Mouse (Mus musculus): ENCODE measurements around the gene Art2b. TPM values are rescaled to one million over a fixed set of nuclear protein-coding genes. Genes with fewer than 3 reads are reported as not detected.
"Not testable (repeated sequence)": the region's sequence is repeated elsewhere in the genome, so short reads cannot be mapped to it uniquely, and the experiment has no call there.

The Art2b gene
- polyA plus RNA-seq, 1 experiment from 2014 or later: 0.07 TPM

DNA sequence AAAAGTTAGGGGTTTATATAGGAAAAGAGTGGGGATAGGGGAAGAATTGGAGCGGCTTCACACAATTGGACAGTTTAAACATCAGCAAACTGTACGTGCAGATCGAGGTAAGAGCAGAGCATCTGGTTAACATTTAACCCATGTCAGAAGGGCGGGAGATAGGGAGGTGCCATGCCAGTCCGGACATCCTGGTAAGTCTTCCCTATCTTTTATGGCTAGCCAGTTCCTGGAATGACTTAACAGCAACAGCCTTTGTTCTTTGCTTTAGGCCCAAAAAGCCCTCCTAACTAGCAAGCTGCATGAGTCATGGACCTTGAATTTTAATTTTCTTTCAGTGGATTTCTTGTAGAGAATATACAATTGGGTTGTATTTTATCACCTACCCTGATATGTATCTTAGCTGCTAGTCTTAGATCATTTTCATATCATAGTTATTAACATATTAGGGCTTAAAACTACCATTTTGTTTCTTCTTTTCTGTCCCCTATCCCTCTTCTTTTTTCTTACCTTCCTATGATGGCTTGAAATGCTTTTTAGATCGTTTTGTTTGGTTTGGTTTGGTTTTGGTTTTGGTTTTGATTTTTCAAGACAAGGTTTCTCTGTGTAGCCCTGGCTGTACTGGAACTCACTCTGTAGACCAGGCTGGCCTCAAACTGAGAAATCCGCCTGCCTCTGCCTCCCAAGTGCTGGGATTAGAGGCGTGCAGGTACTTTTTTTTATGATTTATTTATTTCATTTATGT is 27.6 kb upstream of the Art2b start:
- not testable (repeated sequence) for H3K27me3 ChIP-seq (replicated peaks); H3K9ac ChIP-seq; ATAC-seq; H3K4me3 ChIP-seq; H3K27ac ChIP-seq; H3K4me1 ChIP-seq; H3K36me3 ChIP-seq; H3K4me2 ChIP-seq; H3K9me3 ChIP-seq (replicated peaks)
- WGBS (ENCODE audit: insufficient replicate concordance): 68% methylated on average over 8 of the region's 8 CpGs

GRCm38 (mm10) chr7:101607845-101608244 is 22.4 kb upstream of the Art2b start:
- H3K36me3 ChIP-seq: no peaks in the 10 kb centered on the region
- H3K4me3 ChIP-seq: no peak overlapping the region
- no peak overlapping the region for H3K4me2 ChIP-seq
- no peaks in the 10 kb centered on the region for H3K9me3 ChIP-seq (replicated peaks)
- no peak overlapping the region for H3K27ac ChIP-seq
- H3K27me3 ChIP-seq (replicated peaks): no peaks in the 10 kb centered on the region
- no peak for ATAC-seq
- WGBS (ENCODE audit: insufficient replicate concordance): 47% methylated on average over 6 of the region's 6 CpGs
- no peak overlapping the region for H3K9ac ChIP-seq
- no peaks in the 10 kb centered on the region for H3K4me1 ChIP-seq

GRCm38 (mm10) chr7:101600406-101600805 is 15.0 kb upstream of the Art2b start:
- H3K4me2 ChIP-seq: no peak overlapping the region
- H3K36me3 ChIP-seq: no peaks in the 10 kb centered on the region
- H3K27me3 ChIP-seq (replicated peaks): no peaks in the 10 kb centered on the region
- no peak overlapping the region for H3K4me3 ChIP-seq
- no peak overlapping the region for H3K9ac ChIP-seq
- WGBS (ENCODE audit: insufficient replicate concordance): 61% methylated on average over 1 of the region's 1 CpGs
- H3K9me3 ChIP-seq (replicated peaks): no peaks in the 10 kb centered on the region
- no peak for ATAC-seq
- no peak overlapping the region for H3K27ac ChIP-seq
- no peaks in the 10 kb centered on the region for H3K4me1 ChIP-seq

DNA sequence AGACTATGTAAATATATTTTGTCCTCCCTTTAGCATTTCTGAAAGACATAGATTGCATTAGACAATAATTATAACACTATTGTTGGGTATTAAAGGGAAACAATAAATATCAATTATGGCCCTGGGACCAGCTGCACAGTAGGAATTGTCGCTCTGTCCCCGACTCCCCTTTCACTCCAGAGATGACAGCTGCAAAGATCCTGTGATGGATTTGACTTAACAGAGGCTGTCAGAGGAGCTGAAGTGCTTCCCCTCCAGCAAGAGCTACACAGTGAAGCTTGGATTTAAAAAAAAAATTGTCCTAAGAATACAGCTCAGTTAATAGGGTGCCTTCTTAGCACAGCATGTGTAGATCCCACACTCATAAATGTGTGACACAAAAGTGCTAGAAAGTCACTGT is 13.1 kb upstream of the Art2b start:
- Histone ChIP-seq H3K4me2 (no peak overlapping the region), H3K36me3 (no peaks in the 10 kb centered on the region), H3K27me3 (replicated peaks) (no peaks in the 10 kb centered on the region), H3K9me3 (replicated peaks) (no peaks in the 10 kb centered on the region), H3K4me3 (no peak overlapping the region), H3K27ac (no peak overlapping the region), H3K4me1 (no peaks in the 10 kb centered on the region), H3K9ac (no peak overlapping the region)
- 65% methylated on average over 2 of the region's 2 CpGs for WGBS (ENCODE audit: insufficient replicate concordance)
- no peak for ATAC-seq

GRCm38 (mm10) chr7:101594969-101595368 is 9.6 kb upstream of the Art2b start:
- Histone ChIP-seq H3K4me2 (no peak overlapping the region), H3K27ac (no peak overlapping the region), H3K9ac (no peak overlapping the region), H3K9me3 (replicated peaks) (no peaks in the 10 kb centered on the region), H3K4me3 (no peak overlapping the region), H3K36me3 (no peaks in the 10 kb centered on the region), H3K4me1 (no peaks in the 10 kb centered on the region), H3K27me3 (replicated peaks) (no peaks in the 10 kb centered on the region)
- WGBS (ENCODE audit: insufficient replicate concordance): 63% methylated on average over 2 of the region's 2 CpGs
- ATAC-seq: no peak

- not testable (repeated sequence) for H3K27me3 ChIP-seq (replicated peaks); H3K4me3 ChIP-seq; H3K9ac ChIP-seq; H3K9me3 ChIP-seq (replicated peaks); H3K36me3 ChIP-seq; ATAC-seq; H3K27ac ChIP-seq; H3K4me1 ChIP-seq; H3K4me2 ChIP-seq
- 39% methylated on average over 6 of the region's 6 CpGs for WGBS (ENCODE audit: insufficient replicate concordance)
Observed at GRCm38 (mm10) chr7:101584271-101584670, 1.1 kb downstream of the Art2b start.

- Histone ChIP-seq H3K4me2 (no peak overlapping the region), H3K4me1 (no peaks in the 10 kb centered on the region), H3K27ac (no peak overlapping the region), H3K27me3 (replicated peaks) (no peaks in the 10 kb centered on the region), H3K36me3 (no peaks in the 10 kb centered on the region), H3K9me3 (replicated peaks) (no peaks in the 10 kb centered on the region), H3K4me3 (no peak overlapping the region), H3K9ac (no peak overlapping the region)
- 69% methylated on average over 7 of the region's 7 CpGs for WGBS (ENCODE audit: insufficient replicate concordance)
- ATAC-seq: no peak
Observed at GRCm38 (mm10) chr7:101582012-101582411, 3.4 kb downstream of the Art2b start.

DNA sequence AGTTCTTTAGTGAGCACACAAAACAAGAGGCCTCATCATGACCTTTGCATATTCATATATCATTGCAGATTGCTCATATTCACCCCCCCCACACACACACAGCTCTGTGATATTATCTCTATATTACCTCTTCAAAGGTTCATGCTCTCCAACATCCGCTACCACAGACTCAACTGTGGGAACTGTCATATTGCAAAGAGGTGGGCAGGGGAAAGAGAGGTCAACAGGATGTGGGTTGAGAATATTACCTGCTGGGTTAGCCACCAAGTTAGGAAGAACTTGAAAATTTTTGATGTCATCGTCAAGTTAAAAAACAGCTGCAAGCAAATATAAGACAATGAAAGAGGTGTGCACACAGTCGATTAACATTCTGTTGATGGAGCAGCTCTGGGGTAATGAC is 4.5 kb downstream of the Art2b start:
- H3K36me3 ChIP-seq; H3K9me3 ChIP-seq (replicated peaks); ATAC-seq; H3K4me3 ChIP-seq; H3K4me1 ChIP-seq; H3K27me3 ChIP-seq (replicated peaks); H3K4me2 ChIP-seq; H3K9ac ChIP-seq; H3K27ac ChIP-seq: not testable (repeated sequence)
- 72% methylated on average over 3 of the region's 3 CpGs for WGBS (ENCODE audit: insufficient replicate concordance)

- Histone ChIP-seq H3K4me2 (no peak overlapping the region), H3K4me3 (no peak overlapping the region), H3K27me3 (replicated peaks) (no peaks in the 10 kb centered on the region), H3K9ac (no peak overlapping the region), H3K9me3 (replicated peaks) (no peaks in the 10 kb centered on the region), H3K27ac (no peak overlapping the region), H3K36me3 (no peaks in the 10 kb centered on the region), H3K4me1 (no peaks in the 10 kb centered on the region)
- ATAC-seq: no peak
- 41% methylated on average over 3 of the region's 3 CpGs for WGBS (ENCODE audit: insufficient replicate concordance)
Observed at GRCm38 (mm10) chr7:101574413-101574812, 11.0 kb downstream of the Art2b start.

- not testable (repeated sequence) for H3K27me3 ChIP-seq (replicated peaks); H3K36me3 ChIP-seq; H3K4me2 ChIP-seq; H3K4me3 ChIP-seq; H3K4me1 ChIP-seq; H3K27ac ChIP-seq; H3K9ac ChIP-seq; ATAC-seq; H3K9me3 ChIP-seq (replicated peaks)
- WGBS (ENCODE audit: insufficient replicate concordance): 76% methylated on average over 12 of the region's 12 CpGs
Observed at GRCm38 (mm10) chr7:101573636-101574035, 11.8 kb downstream of the Art2b start.

- Histone ChIP-seq H3K4me3 (no peak overlapping the region), H3K27ac (no peak overlapping the region), H3K4me1 (no peaks in the 10 kb centered on the region), H3K27me3 (replicated peaks) (no peaks in the 10 kb centered on the region), H3K9me3 (replicated peaks) (no peaks in the 10 kb centered on the region), H3K4me2 (no peak overlapping the region), H3K36me3 (no peaks in the 10 kb centered on the region), H3K9ac (no peak overlapping the region)
- ATAC-seq: no peak
- 80% methylated on average over 2 of the region's 2 CpGs for WGBS (ENCODE audit: insufficient replicate concordance)
Observed at GRCm38 (mm10) chr7:101564086-101564485, 21.3 kb downstream of the Art2b start.

GRCm38 (mm10) chr7:101559393-101559792 is 26.0 kb downstream of the Art2b start:
- H3K9ac ChIP-seq; H3K4me1 ChIP-seq; H3K4me3 ChIP-seq; H3K36me3 ChIP-seq; ATAC-seq; H3K27ac ChIP-seq; H3K27me3 ChIP-seq (replicated peaks); H3K4me2 ChIP-seq; H3K9me3 ChIP-seq (replicated peaks): not testable (repeated sequence)
- 57% methylated on average over 5 of the region's 5 CpGs for WGBS (ENCODE audit: insufficient replicate concordance)

- Histone ChIP-seq H3K4me1 (no peaks in the 10 kb centered on the region), H3K27ac (no peak overlapping the region), H3K9me3 (replicated peaks) (no peaks in the 10 kb centered on the region), H3K9ac (no peak overlapping the region), H3K27me3 (replicated peaks) (no peaks in the 10 kb centered on the region), H3K36me3 (no peaks in the 10 kb centered on the region), H3K4me3 (no peak overlapping the region), H3K4me2 (no peak overlapping the region)
- ATAC-seq: no peak
- WGBS (ENCODE audit: insufficient replicate concordance): 41% methylated on average over 1 of the region's 1 CpGs
Observed at GRCm38 (mm10) chr7:101557391-101557790, 28.0 kb downstream of the Art2b start.
